In the genomic region with DNA sequence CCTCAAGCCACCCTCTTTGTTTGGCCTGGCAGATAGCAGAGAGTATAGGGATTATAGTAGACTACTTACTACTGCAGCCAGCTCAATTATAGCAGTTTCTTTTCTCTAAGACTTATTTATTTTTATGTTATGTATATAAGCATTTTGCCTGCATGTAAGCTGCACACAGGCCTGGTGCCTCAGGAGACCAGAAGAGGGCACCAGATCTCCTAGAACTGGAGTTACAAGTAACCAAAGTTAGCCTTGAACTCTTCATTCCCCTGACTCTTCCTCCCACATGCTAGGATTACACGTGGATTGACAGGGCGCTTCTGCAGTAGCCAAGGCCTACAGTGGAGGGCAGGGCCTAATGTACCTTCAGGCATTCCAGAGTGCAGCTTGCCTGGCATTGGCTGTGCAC, we compare ENCODE assay signal across 8 mouse cellular contexts.
DNase-seq lines count a peak whose midpoint lies in the region; ATAC-seq and TF ChIP-seq lines count a peak whose summit lies in the region.

No protein-coding gene starts in this region.

- DNase-seq in adrenal gland, adult 8-10 months, result peak; percentile 21
- DNase-seq in adrenal gland, postnatal 4 days (ENCODE audit: low spot score in 2 of 2), result no peak
- DNase-seq in kidney, postnatal 4 days, result peak; percentile 32 to 51
- peak; percentile 62 for DNase-seq in thymus, postnatal 25 days
- no peak for DNase-seq in heart, adult 18-20 months

- peaks cover 1% of the 10 kb centered on the region for H3K36me3 ChIP-seq in megakaryocyte, embryonic 14.5 days (replicated peaks; ENCODE audit: low read length)

- H3K4me3 ChIP-seq in megakaryocyte, embryonic 14.5 days (replicated peaks), result peak overlapping the region; percentile 17
- H3K4me3 ChIP-seq in cortical plate, adult 2 months (ENCODE audit: insufficient read depth, low read length), result no peak overlapping the region

- H3K9me3 ChIP-seq in megakaryocyte, embryonic 14.5 days, result no peaks in the 10 kb centered on the region

- no peak overlapping the region for H3K27ac ChIP-seq in cortical plate, adult 2 months (ENCODE audit: insufficient read depth, low read length)

- ATAC-seq in megakaryocyte, adult 5-6 weeks (ENCODE audit: poor library complexity, severe bottlenecking), result no peak

- TF ChIP-seq POLR2A in cortical plate, adult 2 months (IDR thresholded peaks at IDR 0.05; ENCODE audit: extremely low read depth, insufficient read depth, low read length), result no peak

- H3K27me3 ChIP-seq in megakaryocyte, embryonic 14.5 days (replicated peaks), result no peaks in the 10 kb centered on the region

- TF ChIP-seq CTCF in cortical plate, adult 2 months (IDR thresholded peaks at IDR 0.05; ENCODE audit: extremely low read depth, insufficient read depth, low read length), result peak; percentile 57

- peaks cover 11% of the 10 kb centered on the region for H3K4me1 ChIP-seq in megakaryocyte, embryonic 14.5 days
- peaks cover 2% of the 10 kb centered on the region; the same call in 1 of the 2 replicates for H3K4me1 ChIP-seq in cortical plate, adult 2 months (ENCODE audit: control insufficient read depth, insufficient read depth, low read length)

Comparison
In these comparisons a context has a peak if more than half of its experiments do, and no peak if none do; other contexts are left out.
1. DNase-seq: peak in adrenal gland, adult 8-10 months (single experiment), kidney, postnatal 4 days (2 of 2) and thymus, postnatal 25 days (single experiment); none in adrenal gland, postnatal 4 days (0 of 2) and heart, adult 18-20 months (0 of 2).